Mouse (Mus musculus) neutrophil, adult 5-6 weeks (primary cell): ENCODE measurements around the gene Nprl2. TPM values are rescaled to one million over a fixed set of nuclear protein-coding genes. Genes with fewer than 3 reads are reported as not detected.

Experiments used
- ATAC-seq: fragments of 151-379, 151-347 bp; 2 replicates; pipeline ENCODE4 v1.8.0; 2017; ENCODE audit warnings: mild to moderate bottlenecking, moderate TSS enrichment; ENCODE audit not compliant: insufficient number of reproducible peaks, poor library complexity, low FRiP score, severe bottlenecking; ENCODE audit errors: extremely low read depth
- total RNA-seq: library from RNA; stranded (forward); fragments of 200-1000 nt; gene quantifications from 2 replicates; pipeline ENCODE4 v1.2.3, GENCODE M21; 2017

Gene Nprl2
- total RNA-seq = 29.4 and 36.7 TPM in 2 replicates

- ATAC-seq = peak; percentile 78
Measured at GRCm38 (mm10) chr9:107541474-107542351, at the start of gene Nprl2, which contains the start of gene Cyb561d2. TSS of gene Nprl2 (plus strand) at chr9:107542226. TSS of gene Cyb561d2 (minus strand) at chr9:107542193.

GRCm38 (mm10) chr9:107493511-107493910, 48.5 kb upstream of the Nprl2 start:
- ATAC-seq = no peak

GRCm38 (mm10) chr9:107494238-107494637, 47.8 kb upstream of the Nprl2 start:
- no peak for ATAC-seq

DNA sequence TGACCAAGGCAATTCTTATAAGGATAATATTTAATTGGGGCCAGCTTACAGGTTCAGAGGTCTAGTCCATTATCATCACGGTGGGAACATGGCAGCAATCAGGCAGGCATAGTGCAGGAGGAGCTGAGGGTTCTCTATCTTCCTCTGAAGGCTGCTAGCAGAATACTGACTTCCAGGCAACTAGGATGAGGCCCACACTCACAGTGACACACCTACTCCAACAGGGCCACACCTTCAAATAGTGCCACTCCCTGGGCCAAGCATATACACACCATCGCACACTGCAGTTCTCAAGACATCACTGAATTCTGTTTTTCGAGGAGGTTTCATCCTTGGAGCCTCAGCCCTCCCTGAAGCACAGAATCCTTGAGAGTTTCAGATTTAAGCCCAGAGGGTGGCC, 45.7 kb upstream of the Nprl2 start:
- no peak for ATAC-seq

- no peak for ATAC-seq
Measured at GRCm38 (mm10) chr9:107500708-107501286, 41.2 kb upstream of the Nprl2 start.

DNA sequence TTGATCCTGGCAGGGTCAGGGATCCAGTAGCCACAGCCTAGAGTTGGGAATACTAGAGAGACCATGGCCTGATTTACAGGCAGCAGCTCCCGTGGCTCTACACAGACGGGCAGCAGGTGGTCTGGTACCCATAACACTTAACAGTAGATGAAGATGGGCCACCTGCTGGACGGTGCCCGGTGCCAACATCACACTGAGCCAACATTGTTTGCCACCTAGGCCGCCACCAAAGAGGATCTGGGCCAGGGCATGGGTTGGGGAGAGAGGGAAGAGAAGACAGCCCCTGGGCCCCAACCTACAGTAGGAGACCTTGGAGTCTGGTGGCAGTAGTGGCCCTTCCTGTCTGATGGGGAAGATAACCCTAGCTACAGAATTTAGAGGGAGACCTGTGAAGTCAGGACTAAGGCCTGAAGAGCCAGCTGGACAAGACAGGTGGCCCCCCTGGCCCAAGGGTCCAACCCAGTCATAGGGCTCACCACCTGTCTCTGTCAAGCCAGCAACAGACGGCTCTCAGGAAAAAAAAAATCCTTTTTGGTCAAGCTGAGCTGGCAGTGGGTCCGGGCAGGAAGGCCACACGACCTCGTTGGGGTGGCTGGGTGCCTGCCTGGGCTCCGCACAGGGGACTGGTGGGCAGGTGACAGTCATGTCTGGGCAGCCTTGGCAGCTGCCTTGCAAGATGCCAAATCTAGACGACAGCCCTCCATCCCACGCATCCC, 39.7 kb upstream of the Nprl2 start:
- ATAC-seq = no peak

DNA sequence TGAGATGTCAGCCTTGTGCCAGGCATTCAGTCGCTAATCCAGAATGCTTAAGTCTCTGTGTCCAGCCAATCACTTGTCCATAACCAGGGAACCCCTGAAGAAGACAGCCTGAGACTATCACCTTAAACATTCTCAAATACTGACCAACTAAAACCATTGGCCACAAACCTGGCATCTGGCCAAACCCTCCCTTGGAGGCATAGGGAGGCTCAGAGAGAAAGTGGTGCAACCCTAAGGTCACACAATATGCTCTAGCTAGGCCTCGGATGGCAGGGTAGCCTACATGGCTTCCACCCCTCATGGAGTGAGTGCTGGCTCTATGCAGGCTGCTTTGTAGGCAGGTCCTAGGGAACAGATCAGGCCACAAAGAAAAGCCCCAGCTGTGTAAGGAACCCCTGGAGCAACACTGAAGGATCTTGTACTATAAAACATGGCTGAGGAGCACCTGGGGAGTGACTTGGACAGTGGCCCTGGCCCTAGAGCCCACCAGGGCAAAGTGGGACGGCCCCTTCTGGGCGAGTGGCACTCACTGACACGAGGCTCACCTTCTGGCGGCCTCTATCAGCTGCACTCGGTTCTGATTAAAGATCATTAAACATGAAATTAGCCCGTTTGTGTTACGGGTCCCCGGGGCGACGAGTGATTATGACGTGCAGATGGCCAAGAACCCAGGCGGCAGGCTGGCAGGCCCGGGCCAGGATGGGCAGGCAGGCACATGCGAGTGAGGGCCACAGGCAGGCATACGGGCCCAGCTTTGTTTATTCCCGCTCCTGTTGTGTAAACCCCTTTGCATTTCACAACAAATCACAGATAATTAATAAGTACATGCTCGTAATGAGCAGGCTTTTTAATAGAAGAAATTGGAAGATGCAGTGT, 37.1 kb upstream of the Nprl2 start:
- ATAC-seq = no peak

GRCm38 (mm10) chr9:107508266-107508665, 33.8 kb upstream of the Nprl2 start:
- ATAC-seq = no peak

GRCm38 (mm10) chr9:107510384-107511100, 31.5 kb upstream of the Nprl2 start:
- ATAC-seq = no peak

- no peak for ATAC-seq
Measured at GRCm38 (mm10) chr9:107511436-107511835, 30.6 kb upstream of the Nprl2 start.

- no peak for ATAC-seq
Measured at GRCm38 (mm10) chr9:107512326-107512725, 29.7 kb upstream of the Nprl2 start.

- ATAC-seq = peak; percentile 55
Measured at GRCm38 (mm10) chr9:107514303-107514955, 27.6 kb upstream of the Nprl2 start.

DNA sequence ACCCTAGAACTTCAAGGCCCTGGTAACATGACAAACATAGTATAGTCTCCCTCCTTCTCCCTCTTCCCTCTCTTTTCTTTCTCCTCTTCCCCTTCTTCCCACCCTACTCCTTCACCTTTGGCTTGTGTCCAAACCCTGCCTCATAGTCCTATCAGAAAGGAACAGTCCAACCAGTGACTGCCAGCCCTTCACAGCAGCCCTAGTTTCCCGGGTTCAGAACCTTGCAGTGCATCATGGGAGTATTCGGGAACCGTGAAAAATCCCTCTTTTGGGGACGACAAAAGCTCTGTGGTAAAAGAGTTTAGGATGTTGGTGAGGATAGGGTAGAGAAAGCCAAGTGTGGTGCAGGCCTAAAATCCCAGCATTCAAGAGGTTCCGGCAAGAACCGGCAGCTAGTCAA, 21.7 kb upstream of the Nprl2 start:
- no peak for ATAC-seq

DNA sequence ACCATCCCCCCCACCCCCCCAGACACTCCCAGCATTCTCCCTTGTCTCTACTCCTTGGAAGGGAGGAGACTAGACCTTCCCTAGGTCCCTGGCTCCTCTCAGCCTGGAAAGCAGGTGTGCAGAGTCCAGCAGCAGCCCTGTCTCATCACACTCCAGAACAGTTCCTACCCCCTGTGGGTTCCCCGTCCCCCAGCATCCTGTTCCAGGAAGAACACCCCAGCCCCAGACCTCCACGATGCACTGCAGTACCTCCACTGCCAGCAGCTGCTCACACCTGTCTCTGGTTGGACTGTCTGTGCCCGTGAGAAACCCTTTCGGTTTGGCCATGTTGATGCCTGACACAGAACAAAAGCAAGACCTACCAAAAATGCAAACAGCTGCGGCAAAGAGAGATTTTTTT, 20.8 kb upstream of the Nprl2 start:
- ATAC-seq = no peak

- ATAC-seq = peak; percentile 13; the same call in 1 of the 2 replicates
Measured at GRCm38 (mm10) chr9:107521711-107522399, 20.2 kb upstream of the Nprl2 start.

DNA sequence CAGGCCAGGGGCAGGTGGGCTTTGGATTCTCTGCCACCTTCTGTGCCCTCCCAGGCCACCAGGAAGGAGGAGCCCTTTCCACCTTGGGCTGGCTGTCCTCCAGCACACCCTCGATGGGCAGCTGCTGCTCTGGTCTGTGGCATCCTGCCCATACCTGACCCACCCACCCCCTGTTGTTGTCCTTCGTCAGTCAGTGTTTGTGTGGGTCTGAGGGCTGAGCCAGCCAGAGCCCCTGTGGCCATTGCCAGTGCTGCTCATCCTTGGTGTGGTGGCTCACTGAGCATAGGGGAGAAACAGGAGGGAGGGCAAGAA, 19.7 kb upstream of the Nprl2 start:
- no peak for ATAC-seq
